Mouse (Mus musculus): ENCODE data around the gene Ptprt.

Gene Ptprt

GRCm38 (mm10) chr2:162581651-162582050 is 79.3 kb downstream of the Ptprt start:
- DNase-seq = no peak

GRCm38 (mm10) chr2:162577819-162578218 is 83.1 kb downstream of the Ptprt start:
- DNase-seq = no peak

- no peak for DNase-seq
Measured at GRCm38 (mm10) chr2:162572851-162573250, 88.1 kb downstream of the Ptprt start.

- no peak for DNase-seq
Measured at GRCm38 (mm10) chr2:162571037-162571436, 89.9 kb downstream of the Ptprt start.

- no peak for DNase-seq
Measured at GRCm38 (mm10) chr2:162568308-162569100, 92.4 kb downstream of the Ptprt start.

- DNase-seq = peak; percentile 13
Measured at GRCm38 (mm10) chr2:162548312-162548711, 112.6 kb downstream of the Ptprt start.

GRCm38 (mm10) chr2:162531638-162532037 is 129.3 kb downstream of the Ptprt start:
- DNase-seq = no peak

- DNase-seq = no peak
Measured at GRCm38 (mm10) chr2:162528911-162529310, 132.0 kb downstream of the Ptprt start.

GRCm38 (mm10) chr2:162515993-162516392 is 145.0 kb downstream of the Ptprt start:
- no peak for DNase-seq

GRCm38 (mm10) chr2:162513072-162513471 is 147.9 kb downstream of the Ptprt start:
- DNase-seq = no peak

GRCm38 (mm10) chr2:162512094-162512493 is 148.9 kb downstream of the Ptprt start:
- peak; percentile 28 for DNase-seq

GRCm38 (mm10) chr2:162509016-162509415 is 151.9 kb downstream of the Ptprt start:
- DNase-seq = no peak

- no peak for DNase-seq
Measured at GRCm38 (mm10) chr2:162507664-162508063, 153.3 kb downstream of the Ptprt start.

- no peak for DNase-seq
Measured at GRCm38 (mm10) chr2:162504850-162505249, 156.1 kb downstream of the Ptprt start.

- DNase-seq = no peak
Measured at GRCm38 (mm10) chr2:162499501-162499915, 161.4 kb downstream of the Ptprt start.

GRCm38 (mm10) chr2:162498191-162498590 is 162.8 kb downstream of the Ptprt start:
- DNase-seq = no peak

- DNase-seq = no peak
Measured at GRCm38 (mm10) chr2:162484036-162484435, 176.9 kb downstream of the Ptprt start.

- DNase-seq = no peak
Measured at GRCm38 (mm10) chr2:162443106-162443505, 217.8 kb downstream of the Ptprt start.

- no peak for DNase-seq
Measured at GRCm38 (mm10) chr2:162436646-162437045, 224.3 kb downstream of the Ptprt start.

GRCm38 (mm10) chr2:162430171-162430570 is 230.8 kb downstream of the Ptprt start:
- DNase-seq = no peak

- no peak for DNase-seq
Measured at GRCm38 (mm10) chr2:162426114-162426513, 234.8 kb downstream of the Ptprt start.

GRCm38 (mm10) chr2:162418181-162418580 is 242.8 kb downstream of the Ptprt start:
- no peak for DNase-seq

- no peak for DNase-seq
Measured at GRCm38 (mm10) chr2:162413073-162413812, 247.7 kb downstream of the Ptprt start.

GRCm38 (mm10) chr2:162411014-162411413 is 249.9 kb downstream of the Ptprt start:
- peak; percentile 51 for DNase-seq

Measured in right cerebral cortex, postnatal 4 days (tissue).